Mouse (Mus musculus) stomach, embryonic 16.5 days (tissue): Measurements from ENCODE around the gene Col23a1. TPM values are rescaled to one million over a fixed set of nuclear protein-coding genes. Genes with fewer than 3 reads are reported as not detected.

Experiments
- ATAC-seq: fragments of 200-750 bp; cut with Nextera tagmentation; 2 replicates; pipeline ENCODE4 v1.8.0; 2017; ENCODE audit warnings: moderate number of reproducible peaks, moderate TSS enrichment; ENCODE audit not compliant: insufficient read depth, low FRiP score
- H3K27ac ChIP-seq: fragments of 300-500 bp; sonication (generic); 2 replicates; pipeline ENCODE4 v1.5.1; 2014; ENCODE audit warnings: low read length
- H3K27me3 ChIP-seq: fragments of 300-500 bp; sonication (generic); 2 replicates; pipeline ENCODE4 v1.6.1; 2014; ENCODE audit warnings: low read length, control low read depth, mixed read lengths; ENCODE audit not compliant: control insufficient read depth, insufficient read depth
- H3K36me3 ChIP-seq: fragments of 300-500 bp; sonication (generic); 2 replicates; pipeline ENCODE4 v1.6.1; 2014; ENCODE audit warnings: low read length; ENCODE audit not compliant: control insufficient read depth, insufficient read depth
- H3K4me1 ChIP-seq: fragments of 300-500 bp; sonication (generic); 2 replicates; pipeline ENCODE4 v1.6.1; 2014; ENCODE audit warnings: low read length, control low read depth, mixed read lengths; ENCODE audit not compliant: control insufficient read depth, insufficient read depth
- H3K4me2 ChIP-seq: fragments of 300-500 bp; sonication (generic); 2 replicates; pipeline ENCODE4 v1.6.1; 2014; ENCODE audit warnings: low read depth, low read length, mixed read lengths
- H3K4me3 ChIP-seq: fragments of 300-500 bp; sonication (generic); replicated peaks from 2 replicates; pipeline ENCODE4 v1.5.1; 2014; ENCODE audit warnings: mild to moderate bottlenecking, low read length
- H3K9ac ChIP-seq: fragments of 300-500 bp; sonication (generic); 2 replicates; pipeline ENCODE4 v1.6.1; 2014; ENCODE audit warnings: low read length
- H3K9me3 ChIP-seq: fragments of 300-500 bp; sonication (generic); replicated peaks from 2 replicates; pipeline ENCODE4 v1.6.1; 2016; ENCODE audit warnings: low read length, control low read depth; ENCODE audit not compliant: control insufficient read depth
- WGBS: fragments of 180-500 bp; shearing (Covaris S2); extraction: QIAGEN DNeasy Blood & Tissue Kit; methylation state at CpG from one replicate; pipeline ENCODE4 v1.1.7; 2014; 5-methylcytosine and 5-hydroxymethylcytosine counted together
- polyA plus RNA-seq: library from polyadenylated mRNA; unstranded; fragments of >200 nt; fragmentation: Nextera tagmentation; extraction: Ambion mirVana; gene quantifications from 2 replicates; pipeline ENCODE4 v1.2.1, GENCODE M21; 2015

The Col23a1 gene
- polyA plus RNA-seq, 1 experiment from 2014 or later = 7.0 TPM

DNA sequence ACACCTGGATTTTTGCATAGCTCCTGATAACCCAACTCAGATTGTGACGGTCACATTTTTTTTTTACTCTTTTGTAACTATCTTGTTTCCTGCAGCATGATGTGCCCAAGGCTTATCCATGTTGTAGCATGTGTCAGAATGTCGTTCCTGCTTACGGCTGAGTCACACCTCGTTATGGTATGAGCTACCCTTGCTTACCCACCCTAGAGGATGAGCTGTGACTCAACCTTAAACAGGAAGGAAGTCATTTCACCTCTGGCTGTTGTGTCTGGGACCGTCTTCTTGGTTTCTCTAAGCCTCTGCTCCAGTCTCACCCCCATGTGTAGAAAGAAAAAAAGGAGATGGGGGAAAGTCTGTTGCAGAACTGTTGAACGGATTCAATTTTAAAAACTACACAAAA, 223.3 kb downstream of the Col23a1 start:
- Histone ChIP-seq H3K4me3 (no peak overlapping the region), H3K9ac (no peak overlapping the region), H3K4me1 (no peaks in the 10 kb centered on the region), H3K9me3 (no peaks in the 10 kb centered on the region), H3K36me3 (no peaks in the 10 kb centered on the region), H3K4me2 (no peak overlapping the region), H3K27ac (no peak overlapping the region), H3K27me3 (no peaks in the 10 kb centered on the region)
- 74% methylated on average over 6 of the region's 6 CpGs for WGBS
- ATAC-seq = no peak

DNA sequence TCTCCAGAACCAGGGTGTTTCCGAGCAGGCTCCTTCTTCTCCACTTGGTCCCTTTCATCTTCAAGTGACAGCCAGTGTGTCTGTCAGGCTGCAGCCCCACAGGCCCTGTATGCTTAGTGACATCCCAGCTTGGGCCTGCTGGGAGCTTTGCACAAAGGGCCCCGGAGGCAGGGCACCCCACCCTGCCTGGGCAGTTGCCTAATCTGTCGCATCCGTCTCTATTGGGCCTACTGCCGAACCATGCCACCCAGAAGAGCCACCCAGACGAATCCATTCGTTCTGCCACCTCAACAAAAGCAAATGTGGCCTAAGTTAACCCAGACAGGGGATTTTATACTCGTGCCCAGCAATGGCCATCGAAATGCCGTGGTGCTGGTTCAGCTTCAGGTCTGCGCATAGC, 225.6 kb downstream of the Col23a1 start:
- no peak for ATAC-seq
- H3K9me3 ChIP-seq = no peaks in the 10 kb centered on the region
- no peaks in the 10 kb centered on the region for H3K4me1 ChIP-seq
- no peak overlapping the region for H3K9ac ChIP-seq
- no peak overlapping the region for H3K27ac ChIP-seq
- no peak overlapping the region for H3K4me2 ChIP-seq
- no peak overlapping the region for H3K4me3 ChIP-seq
- no peaks in the 10 kb centered on the region for H3K27me3 ChIP-seq
- 81% methylated on average over 11 of the region's 11 CpGs for WGBS
- H3K36me3 ChIP-seq = no peaks in the 10 kb centered on the region

DNA sequence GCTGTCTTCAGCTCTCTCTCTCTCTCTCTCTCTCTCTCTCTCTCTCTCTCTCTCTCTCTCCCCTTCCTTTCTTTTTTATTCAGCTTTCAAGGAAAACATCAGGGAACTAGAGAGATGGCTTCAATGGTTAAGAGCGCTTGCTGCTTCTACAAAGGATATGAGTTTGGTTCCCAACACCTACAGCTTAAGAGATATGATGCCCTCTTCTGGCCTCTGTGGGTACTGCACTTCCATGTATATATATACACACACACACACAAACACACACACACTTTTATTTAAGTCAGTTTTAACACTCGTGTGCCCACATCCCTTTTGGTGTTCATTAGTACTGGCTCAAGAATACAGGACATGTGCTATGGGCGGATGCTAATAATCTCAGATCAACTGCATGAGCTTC, 228.4 kb downstream of the Col23a1 start:
- H3K36me3 ChIP-seq = no peaks in the 10 kb centered on the region
- no peak overlapping the region for H3K4me3 ChIP-seq
- WGBS = 97% methylated on average over 3 of the region's 3 CpGs
- no peaks in the 10 kb centered on the region for H3K9me3 ChIP-seq
- no peak overlapping the region for H3K4me2 ChIP-seq
- H3K27me3 ChIP-seq = no peaks in the 10 kb centered on the region
- no peaks in the 10 kb centered on the region for H3K4me1 ChIP-seq
- ATAC-seq = no peak
- H3K27ac ChIP-seq = no peak overlapping the region
- no peak overlapping the region for H3K9ac ChIP-seq

DNA sequence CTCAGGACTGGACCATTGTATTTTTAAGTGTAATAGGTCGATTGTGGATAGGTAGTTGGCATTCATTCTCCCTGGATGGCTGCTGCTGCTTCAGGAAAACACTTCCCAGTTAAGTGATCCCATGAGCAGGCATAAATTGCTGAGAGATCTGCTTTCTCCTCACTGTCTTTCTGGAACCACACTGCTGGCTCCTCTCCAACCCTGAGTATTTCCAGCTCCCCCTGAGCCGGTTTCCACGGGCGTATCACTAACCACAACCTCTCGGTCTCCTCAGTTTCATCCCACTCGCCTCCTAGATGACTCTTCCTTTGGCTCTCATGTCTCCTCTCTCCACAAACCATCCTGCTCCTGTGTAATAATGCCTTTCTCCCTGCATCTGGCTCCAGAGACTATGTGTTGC, 228.9 kb downstream of the Col23a1 start:
- Histone ChIP-seq H3K4me1 (no peaks in the 10 kb centered on the region), H3K9ac (no peak overlapping the region), H3K27ac (no peak overlapping the region), H3K9me3 (no peaks in the 10 kb centered on the region), H3K4me3 (no peak overlapping the region), H3K4me2 (no peak overlapping the region), H3K36me3 (no peaks in the 10 kb centered on the region), H3K27me3 (no peaks in the 10 kb centered on the region)
- 77% methylated on average over 6 of the region's 6 CpGs for WGBS
- no peak for ATAC-seq

DNA sequence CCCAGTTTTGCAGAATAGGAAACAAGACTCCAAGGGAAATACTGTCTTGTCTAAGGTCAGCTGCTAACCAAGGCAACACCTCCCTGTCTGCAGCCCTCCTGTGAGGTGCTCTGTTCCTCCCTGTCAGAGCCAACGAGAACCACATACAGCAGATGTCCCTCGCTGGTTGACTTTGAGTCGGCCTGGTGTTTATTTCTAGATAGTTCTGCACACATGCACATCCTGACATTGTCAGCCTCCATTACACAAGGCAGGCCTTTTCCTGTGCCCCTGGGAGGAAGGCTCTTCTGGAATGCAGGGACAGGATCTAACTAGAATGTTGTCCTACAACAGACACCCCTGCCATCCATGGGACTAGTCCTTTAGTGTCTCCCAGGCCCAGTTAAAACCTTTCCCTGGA, 231.7 kb downstream of the Col23a1 start:
- no peaks in the 10 kb centered on the region for H3K36me3 ChIP-seq
- no peak overlapping the region for H3K27ac ChIP-seq
- H3K9ac ChIP-seq = no peak overlapping the region
- ATAC-seq = no peak
- peaks cover 1% of the 10 kb centered on the region for H3K4me1 ChIP-seq
- no peaks in the 10 kb centered on the region for H3K27me3 ChIP-seq
- no peaks in the 10 kb centered on the region for H3K9me3 ChIP-seq
- H3K4me3 ChIP-seq = no peak overlapping the region
- WGBS = 28% methylated on average over 3 of the region's 3 CpGs
- H3K4me2 ChIP-seq = no peak overlapping the region

DNA sequence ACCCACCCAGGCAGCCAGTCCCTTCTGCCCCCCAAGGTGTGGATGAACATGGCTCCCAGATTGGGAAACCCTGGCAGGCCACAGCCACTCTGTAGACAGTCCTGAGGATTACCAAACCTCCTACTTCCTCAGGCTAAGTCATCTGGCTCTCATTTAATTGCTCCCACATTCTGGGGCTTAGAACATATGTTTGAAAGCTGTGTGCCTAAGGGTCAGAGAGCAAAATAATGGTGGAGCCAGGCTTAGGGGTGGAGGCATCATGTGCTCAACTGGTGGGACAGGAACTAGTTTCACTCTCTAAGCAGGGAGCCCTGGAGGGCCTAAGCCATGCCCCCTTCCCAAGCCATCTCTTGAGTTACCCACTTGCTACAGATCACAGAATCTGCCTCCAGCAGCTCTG, 233.5 kb downstream of the Col23a1 start:
- Histone ChIP-seq H3K9me3 (no peaks in the 10 kb centered on the region), H3K9ac (no peak overlapping the region), H3K4me2 (no peak overlapping the region), H3K4me3 (no peak overlapping the region), H3K27me3 (no peaks in the 10 kb centered on the region), H3K36me3 (no peaks in the 10 kb centered on the region), H3K27ac (no peak overlapping the region), H3K4me1 (peaks cover 12% of the 10 kb centered on the region)
- no peak for ATAC-seq

DNA sequence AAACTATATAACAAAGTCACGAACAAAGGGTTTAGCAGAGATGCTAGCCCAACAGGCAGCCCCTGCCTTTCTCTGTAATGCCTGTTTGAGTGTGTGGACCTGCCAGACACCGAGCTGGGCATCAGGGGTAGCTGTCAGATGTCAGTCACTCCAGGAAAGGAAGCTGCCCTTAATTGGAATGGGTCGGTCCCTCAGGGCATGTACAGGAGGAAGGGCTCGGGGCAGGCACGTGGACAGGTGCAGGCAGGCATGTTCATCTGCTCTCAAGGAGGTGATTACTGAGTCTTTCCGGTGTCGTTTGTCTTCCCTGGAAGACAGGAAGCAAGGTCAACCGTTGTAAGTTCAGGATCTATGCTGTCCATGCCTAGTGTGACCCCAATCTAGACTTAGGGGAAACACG, 233.9 kb downstream of the Col23a1 start:
- Histone ChIP-seq H3K9me3 (no peaks in the 10 kb centered on the region), H3K36me3 (no peaks in the 10 kb centered on the region)

DNA sequence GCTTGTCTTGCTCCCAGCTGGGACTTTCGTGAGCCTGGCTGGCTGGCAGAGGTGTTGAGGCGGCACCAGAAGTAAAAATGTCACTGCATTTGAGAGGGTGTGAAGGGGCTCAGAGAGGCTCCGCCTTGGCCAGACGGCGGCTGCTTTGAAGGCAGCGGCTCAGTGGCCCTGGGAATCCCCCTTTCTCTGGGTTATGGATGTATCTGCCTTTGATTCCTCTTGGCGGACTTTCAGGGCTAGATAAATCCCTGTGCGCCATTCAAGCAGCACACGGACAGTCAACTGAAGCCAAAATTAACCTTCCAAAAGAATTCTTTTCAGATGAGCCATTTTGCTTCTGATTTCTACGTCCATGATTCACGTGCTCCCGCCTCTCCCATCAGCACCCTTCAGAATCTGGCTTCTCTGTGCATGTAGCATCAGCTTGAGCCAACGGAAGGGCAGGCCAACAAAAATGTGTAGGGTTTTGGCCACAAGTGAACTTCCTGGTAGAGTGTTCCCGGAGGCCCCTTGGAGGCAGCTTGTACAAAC, 237.0 kb downstream of the Col23a1 start:
- ATAC-seq = no peak
- Histone ChIP-seq H3K4me1 (peaks cover 12% of the 10 kb centered on the region), H3K36me3 (no peaks in the 10 kb centered on the region), H3K27me3 (no peaks in the 10 kb centered on the region; the same call in 1 of the 2 replicates), H3K9me3 (no peaks in the 10 kb centered on the region), H3K9ac (no peak overlapping the region), H3K27ac (no peak overlapping the region), H3K4me3 (no peak overlapping the region), H3K4me2 (no peak overlapping the region)
- WGBS = 37% methylated on average over 14 of the region's 14 CpGs

More for the DNA sequence above, 233.9 kb downstream of the Col23a1 start:
- Histone ChIP-seq H3K4me2 (no peak overlapping the region), H3K27ac (no peak overlapping the region), H3K9ac (no peak overlapping the region), H3K27me3 (no peaks in the 10 kb centered on the region), H3K4me1 (peaks cover 12% of the 10 kb centered on the region), H3K4me3 (no peak overlapping the region)
- no peak for ATAC-seq
- 69% methylated on average over 9 of the region's 9 CpGs for WGBS

DNA sequence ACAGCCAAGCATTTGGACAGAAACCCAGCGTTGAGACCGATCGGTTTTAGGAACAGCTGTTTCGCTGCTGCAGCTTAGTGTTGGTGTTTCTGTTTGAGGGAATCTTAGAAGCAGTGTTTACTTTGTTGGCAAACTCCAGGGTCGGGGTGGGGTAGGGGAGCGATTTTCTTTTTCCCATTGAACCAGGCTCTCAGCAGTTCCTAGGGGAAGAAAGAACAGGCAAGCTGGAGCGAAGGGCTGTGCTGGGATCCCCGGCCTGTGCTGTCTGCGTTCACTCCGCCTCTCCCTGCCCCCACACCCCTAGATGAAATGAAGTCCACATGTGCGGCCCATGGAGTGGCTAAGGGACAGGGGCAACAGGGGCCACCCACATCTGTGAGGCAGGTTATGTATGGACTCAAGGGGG, 243.4 kb downstream of the Col23a1 start:
- H3K4me2 ChIP-seq = no peak overlapping the region
- no peaks in the 10 kb centered on the region for H3K36me3 ChIP-seq
- 34% methylated on average over 11 of the region's 11 CpGs for WGBS
- peak overlapping the region; percentile 38; the same call in 1 of the 2 replicates for H3K27ac ChIP-seq
- H3K9ac ChIP-seq = 0 out of 2 replicates have a peak overlapping the region, but pooled peaks have one; percentile 16
- peak; percentile 71 for ATAC-seq
- peaks cover 3% of the 10 kb centered on the region; the same call in 1 of the 2 replicates for H3K4me1 ChIP-seq
- H3K27me3 ChIP-seq = no peaks in the 10 kb centered on the region; the same call in 1 of the 2 replicates
- no peaks in the 10 kb centered on the region for H3K9me3 ChIP-seq
- no peak overlapping the region for H3K4me3 ChIP-seq
